12 mouse cellular contexts compared by ENCODE assay signal in genomic region chr5:107283935-107284524, GRCm38 (mm10). TPM values are rescaled to one million over a fixed set of nuclear protein-coding genes. Genes with fewer than 3 reads are reported as not detected.
DNase-seq lines count a peak whose midpoint lies in the region; ATAC-seq and TF ChIP-seq lines count a peak whose summit lies in the region.
"Had no signal": no experiment of that assay in that cellular context is flagged by ENCODE, and none has a peak within 500 bp of the region (broad histone marks: within the 10 kb centered on the region; RNA-seq: fewer than 3 reads in every experiment).

No protein-coding gene starts in this region.

- DNase-seq in heart, adult 18-20 months: peak; percentile 37 to 48
- DNase-seq in heart, postnatal 4 days: no peak
- DNase-seq in liver, postnatal 0 days: no peak
- DNase-seq in liver: no peak
- DNase-seq in skeletal muscle tissue, adult 2 months (ENCODE audit: low read depth, low spot score): peak; percentile 72
- no peak for DNase-seq in layer of hippocampus, adult 9-10 months (ENCODE audit: low spot score)
- DNase-seq: cerebellum, adult 11-12 months; right cerebral cortex, postnatal 4 days had no signal

- no peaks in the 10 kb centered on the region for H3K9me3 ChIP-seq in liver, postnatal 0 days (ENCODE audit: low read length)
- H3K9me3 ChIP-seq: forebrain, embryonic 15.5 days; intestine, embryonic 15.5 days; lung, embryonic 15.5 days had no signal

- peaks cover 9% of the 10 kb centered on the region for H3K4me1 ChIP-seq in liver, postnatal 0 days (ENCODE audit: insufficient read depth)
- peaks cover 37% of the 10 kb centered on the region for H3K4me1 ChIP-seq in brown adipose tissue, adult 24 weeks (ENCODE audit: control insufficient read depth, insufficient read depth, insufficient read length, low read length)

- H3K4me2 ChIP-seq in liver, postnatal 0 days (ENCODE audit: low read depth, low read length): no peak overlapping the region
- H3K4me2 ChIP-seq: forebrain, embryonic 15.5 days; intestine, embryonic 15.5 days; lung, embryonic 15.5 days had no signal

- H3K4me3 ChIP-seq in liver, postnatal 0 days (ENCODE audit: low read depth, low read length): no peak overlapping the region
- no peak overlapping the region for H3K4me3 ChIP-seq in brown adipose tissue, adult 24 weeks (ENCODE audit: insufficient read depth, low read depth, low read length)
- H3K4me3 ChIP-seq: forebrain, embryonic 15.5 days; intestine, embryonic 15.5 days; lung, embryonic 15.5 days had no signal

- 68% methylated on average over 10 of the region's 10 CpGs for WGBS in liver, postnatal 0 days (ENCODE audit: insufficient replicate concordance)

- peak; percentile 38; the same call in 1 of the 2 replicates for ATAC-seq in liver, postnatal 0 days
- ATAC-seq: forebrain, embryonic 15.5 days; intestine, embryonic 15.5 days had no signal

- no peak overlapping the region for H3K9ac ChIP-seq in liver, postnatal 0 days (replicated peaks)
- H3K9ac ChIP-seq: forebrain, embryonic 15.5 days; intestine, embryonic 15.5 days; lung, embryonic 15.5 days had no signal

- no peaks in the 10 kb centered on the region for H3K36me3 ChIP-seq in liver, postnatal 0 days (replicated peaks; ENCODE audit: insufficient read depth, low read length)
- H3K36me3 ChIP-seq: forebrain, embryonic 15.5 days; intestine, embryonic 15.5 days; lung, embryonic 15.5 days had no signal

- no peak for TF ChIP-seq CTCF in liver, postnatal 0 days (IDR thresholded peaks at IDR 0.05; ENCODE audit: low read depth)

- H3K27ac ChIP-seq in liver, postnatal 0 days (ENCODE audit: low read depth): no peak overlapping the region
- H3K27ac ChIP-seq in brown adipose tissue, adult 24 weeks (replicated peaks; ENCODE audit: low read depth, low read length): peak overlapping the region; percentile 35; the same call in 1 of the 2 replicates
- H3K27ac ChIP-seq: forebrain, embryonic 15.5 days; intestine, embryonic 15.5 days; lung, embryonic 15.5 days had no signal

- no peak for TF ChIP-seq EP300 in liver, postnatal 0 days (IDR thresholded peaks at IDR 0.05; ENCODE audit: low read depth)

- H3K27me3 ChIP-seq in liver, postnatal 0 days (ENCODE audit: insufficient read depth, low read length): 0 out of 2 replicates have a peak, but pooled peaks cover 1% of the 10 kb centered on the region
- H3K27me3 ChIP-seq: intestine, embryonic 15.5 days; lung, embryonic 15.5 days had no signal

RNA-seq across cellular contexts. Expression of gene Tgfbr3, which starts 5.4 kb away (rescaled TPM):
- total RNA-seq in heart, adult 18-20 months (2021): 10 to 100 TPM; 36.4 to 44.5 TPM
- total RNA-seq in heart, postnatal 4 days (2021): 10 to 100 TPM; 28.5 to 28.9 TPM
- polyA plus RNA-seq in liver, postnatal 0 days (2015; fragmentation: Nextera tagmentation; extraction: Ambion mirVana): 3.8 and 4.4 TPM in 2 replicates
- polyA plus RNA-seq in brown adipose tissue, adult 24 weeks (2012; ENCODE audit: insufficient read depth, insufficient read length, missing spikeins): 27.0 and 33.8 TPM in 2 replicates

RNA-seq across cellular contexts. Expression of gene Brdt, which starts 46.9 kb away (rescaled TPM):
- total RNA-seq in heart, adult 18-20 months (2021): under 1 TPM; 0.15 to 0.49 TPM
- 1 to 10 TPM; 1.6 to 1.7 TPM for total RNA-seq in heart, postnatal 4 days (2021)
- polyA plus RNA-seq in liver, postnatal 0 days (2015; fragmentation: Nextera tagmentation; extraction: Ambion mirVana): 0.29 and 0.44 TPM in 2 replicates
- polyA plus RNA-seq in brown adipose tissue, adult 24 weeks (2012; ENCODE audit: insufficient read depth, insufficient read length, missing spikeins): 2.4 and 3.6 TPM in 2 replicates

Comparison
In these comparisons a context has a peak if more than half of its experiments do, and no peak if none do; other contexts are left out.
1. DNase-seq: peak in heart, adult 18-20 months (2 of 2) and skeletal muscle tissue, adult 2 months (single experiment); none in heart, postnatal 4 days (single experiment), liver, postnatal 0 days (single experiment), liver (single experiment) and layer of hippocampus, adult 9-10 months (single experiment).